Mouse (Mus musculus) thymus, postnatal 0 days (tissue): ENCODE data around the gene Tlx2. TPM values are rescaled to one million over a fixed set of nuclear protein-coding genes. Genes with fewer than 3 reads are reported as not detected.

Experiments used
- DNase-seq: peaks from one replicate; pipeline ENCODE4 v3.0.0-alpha.2; 2015; ENCODE audit warnings: low spot score
- polyA plus RNA-seq: library from polyadenylated mRNA; unstranded; fragments of >200 nt; fragmentation: Nextera tagmentation; extraction: Ambion mirVana; gene quantifications from 2 replicates; pipeline ENCODE4 v1.2.1, GENCODE M21; 2015

Gene Tlx2
- polyA plus RNA-seq, 1 experiment from 2014 or later = 0.23 TPM

DNA sequence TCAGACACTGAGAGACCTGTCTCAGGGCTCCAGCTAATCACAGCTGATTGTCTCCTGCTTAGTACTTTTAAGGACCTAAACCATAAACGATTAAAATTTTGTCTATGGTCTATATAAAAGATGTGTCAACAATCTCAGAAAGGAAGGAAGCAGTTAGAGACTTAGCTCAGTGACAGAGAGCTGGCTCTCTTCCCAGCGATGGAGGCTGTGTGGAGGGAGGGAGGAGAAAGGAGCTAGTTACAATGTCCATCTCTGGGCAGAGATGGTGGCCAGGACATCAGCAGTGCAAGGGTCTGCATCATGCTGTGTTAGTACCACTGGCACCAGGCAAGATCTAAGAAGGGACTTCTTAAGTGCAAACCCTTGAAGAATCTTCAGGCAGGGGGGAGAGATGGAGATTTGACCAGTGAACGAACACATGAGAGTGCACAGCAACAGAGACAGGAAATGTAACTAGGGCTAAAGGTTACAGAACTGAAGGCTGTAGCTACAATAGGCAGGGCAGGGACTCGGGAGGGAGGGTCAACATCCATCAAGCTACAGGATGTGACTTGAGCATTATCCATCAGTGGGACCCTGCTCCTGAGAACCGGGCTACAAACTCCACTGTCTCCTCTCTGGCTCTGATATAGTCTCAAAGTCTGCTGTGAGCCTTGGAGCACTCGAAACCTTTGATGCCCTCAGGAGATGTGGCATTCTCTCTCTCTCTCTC lies 22.5 kb upstream of the Tlx2 start:
- no peak for DNase-seq

GRCm38 (mm10) chr6:83087926-83088260 lies 17.8 kb upstream of the Tlx2 start:
- no peak for DNase-seq

- DNase-seq = no peak
These were observed 17.3 kb upstream of the Tlx2 start for GRCm38 (mm10) chr6:83087205-83087925.

DNA sequence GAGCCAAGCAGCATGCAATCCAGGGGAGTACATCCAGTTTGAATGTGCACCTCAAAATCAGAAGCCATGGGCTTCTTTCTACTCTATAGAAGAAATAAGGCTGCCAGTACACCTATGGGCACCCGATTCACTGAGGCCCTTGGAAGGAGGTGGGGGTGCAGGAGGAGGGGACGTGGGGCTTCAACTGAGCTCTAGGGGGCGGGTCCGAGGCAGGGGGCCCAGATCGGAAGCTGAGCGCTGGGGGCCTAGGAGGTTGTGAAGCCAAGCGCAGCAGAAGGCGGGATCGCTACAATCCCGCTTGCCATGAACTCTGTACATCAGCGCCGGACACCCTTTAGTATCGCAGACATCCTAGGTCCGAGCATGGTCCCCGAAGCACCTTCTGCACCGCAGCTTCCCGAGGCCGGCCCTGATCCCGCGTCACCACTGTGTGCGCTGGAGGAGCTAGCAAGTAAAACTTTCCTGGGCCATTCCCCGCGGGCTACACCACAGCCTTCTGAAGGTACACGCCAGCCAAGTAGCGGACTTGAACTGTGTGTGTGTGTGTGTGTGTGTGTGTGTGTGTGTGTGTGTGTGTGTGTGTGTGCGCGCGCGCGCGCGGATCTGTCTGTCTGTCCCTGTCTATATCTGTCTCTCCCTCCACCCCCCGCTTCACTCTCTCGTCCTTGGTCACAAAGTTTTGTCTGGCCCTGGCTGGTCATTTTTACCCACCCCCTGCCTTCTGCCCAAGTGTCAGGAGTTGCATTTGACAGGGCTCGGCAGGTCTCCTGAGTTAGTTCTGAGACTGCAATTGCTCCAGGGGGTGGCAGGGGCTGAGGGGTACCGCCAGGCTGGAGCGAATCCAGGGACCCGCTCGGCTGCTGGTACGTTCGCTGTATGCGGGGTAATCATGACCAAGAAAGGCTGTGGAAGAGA lies 16.3 kb upstream of the Tlx2 start, which contains the start of gene Lbx2:
Gene Lbx2, plus strand, starts transcription at position 247 of the 915 bp plus-strand sequence.
- DNase-seq = no peak

DNA sequence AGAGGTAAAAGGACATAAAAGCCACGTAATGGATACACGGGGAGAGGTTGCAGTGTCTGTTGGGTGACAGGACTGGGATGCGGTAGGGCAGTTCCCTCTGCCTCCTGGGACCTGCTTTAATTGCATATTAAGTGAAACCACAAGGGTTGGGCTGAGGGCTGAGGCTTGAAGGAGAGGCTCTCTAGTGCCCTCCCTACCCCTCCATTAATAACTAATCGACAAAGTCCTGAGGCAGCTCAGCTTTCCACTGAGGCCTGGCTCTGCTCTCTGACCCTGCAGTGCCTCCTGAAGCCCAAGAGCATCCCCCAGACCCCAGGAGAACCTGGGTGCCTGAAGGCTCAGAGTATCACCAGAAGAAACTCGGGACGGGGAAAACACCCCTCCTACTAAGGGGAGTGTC lies 14.4 kb upstream of the Tlx2 start:
- DNase-seq = no peak

DNA sequence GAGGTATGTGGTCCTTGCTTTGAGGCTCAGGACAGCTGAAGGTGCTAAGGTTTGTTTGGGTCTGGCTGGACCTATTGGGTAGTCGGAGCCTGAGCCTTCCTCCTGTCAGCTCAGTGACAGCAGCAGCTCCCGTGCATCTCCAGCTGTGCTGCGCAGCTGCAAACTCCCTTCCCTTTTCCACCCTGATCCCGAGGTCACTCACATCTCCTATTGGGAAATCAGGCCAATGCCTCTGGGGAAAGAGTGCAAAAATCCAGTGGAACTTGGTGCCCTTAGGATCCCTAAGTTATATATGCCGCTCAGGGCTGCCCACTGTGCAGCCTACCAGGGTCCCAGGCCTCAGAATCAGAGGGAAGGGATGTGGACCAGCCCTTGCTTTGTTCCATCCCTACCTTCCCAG lies 13.4 kb upstream of the Tlx2 start:
- no peak for DNase-seq

GRCm38 (mm10) chr6:83080210-83080609 lies 10.1 kb upstream of the Tlx2 start:
- DNase-seq = no peak

DNA sequence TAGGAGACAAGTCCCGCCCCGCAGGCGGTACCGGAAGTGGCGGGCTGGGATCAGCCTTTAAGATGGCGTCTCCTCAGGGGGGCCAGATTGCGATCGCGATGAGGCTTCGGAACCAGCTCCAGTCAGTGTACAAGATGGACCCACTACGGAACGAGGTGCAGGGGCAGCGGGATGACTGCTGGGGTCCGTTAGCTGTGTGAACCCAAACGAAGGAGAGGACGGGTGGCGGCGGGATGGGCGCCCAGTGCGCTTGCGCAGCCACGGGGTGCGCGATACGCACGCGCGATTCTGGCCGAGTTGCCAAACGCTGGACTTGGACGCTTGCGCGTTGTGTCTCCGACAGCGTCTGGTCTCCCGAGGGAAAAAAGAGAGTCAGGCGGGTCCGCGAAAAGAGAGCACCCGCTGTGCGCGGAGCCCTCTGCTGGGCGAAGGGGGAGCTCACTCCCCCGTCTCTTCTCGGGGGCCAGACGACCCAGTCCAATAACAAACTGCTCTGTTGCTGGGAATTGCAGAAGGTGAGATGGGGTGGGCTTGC lies 8.3 kb upstream of the Tlx2 start:
- peak; percentile 99 for DNase-seq

GRCm38 (mm10) chr6:83077630-83078323 lies 7.7 kb upstream of the Tlx2 start, which contains the start of gene Pcgf1:
Gene Pcgf1, plus strand, starts transcription at chr6:83077869.
- no peak for DNase-seq

DNA sequence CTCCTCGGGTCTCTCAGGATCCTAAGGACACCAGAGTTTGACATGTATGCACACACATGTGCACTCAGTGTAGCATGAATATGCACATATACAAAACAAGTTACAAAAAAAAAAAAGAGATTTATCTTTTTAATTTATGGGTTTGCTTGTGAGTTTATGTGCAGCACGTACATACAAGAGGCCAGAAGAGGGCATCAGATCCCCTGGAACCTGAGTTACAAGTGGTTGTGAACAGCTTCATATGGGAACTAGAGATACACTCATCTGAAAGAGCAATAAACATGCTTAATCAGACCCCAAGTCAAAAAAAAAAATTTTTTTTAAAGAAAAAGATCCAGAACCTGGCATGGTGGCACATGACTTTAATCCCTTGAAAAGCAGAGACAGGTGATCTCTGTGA lies 4.9 kb upstream of the Tlx2 start:
- DNase-seq = peak; percentile 49

- DNase-seq = no peak
These were observed 1.1 kb upstream of the Tlx2 start for GRCm38 (mm10) chr6:83071220-83071619.

DNA sequence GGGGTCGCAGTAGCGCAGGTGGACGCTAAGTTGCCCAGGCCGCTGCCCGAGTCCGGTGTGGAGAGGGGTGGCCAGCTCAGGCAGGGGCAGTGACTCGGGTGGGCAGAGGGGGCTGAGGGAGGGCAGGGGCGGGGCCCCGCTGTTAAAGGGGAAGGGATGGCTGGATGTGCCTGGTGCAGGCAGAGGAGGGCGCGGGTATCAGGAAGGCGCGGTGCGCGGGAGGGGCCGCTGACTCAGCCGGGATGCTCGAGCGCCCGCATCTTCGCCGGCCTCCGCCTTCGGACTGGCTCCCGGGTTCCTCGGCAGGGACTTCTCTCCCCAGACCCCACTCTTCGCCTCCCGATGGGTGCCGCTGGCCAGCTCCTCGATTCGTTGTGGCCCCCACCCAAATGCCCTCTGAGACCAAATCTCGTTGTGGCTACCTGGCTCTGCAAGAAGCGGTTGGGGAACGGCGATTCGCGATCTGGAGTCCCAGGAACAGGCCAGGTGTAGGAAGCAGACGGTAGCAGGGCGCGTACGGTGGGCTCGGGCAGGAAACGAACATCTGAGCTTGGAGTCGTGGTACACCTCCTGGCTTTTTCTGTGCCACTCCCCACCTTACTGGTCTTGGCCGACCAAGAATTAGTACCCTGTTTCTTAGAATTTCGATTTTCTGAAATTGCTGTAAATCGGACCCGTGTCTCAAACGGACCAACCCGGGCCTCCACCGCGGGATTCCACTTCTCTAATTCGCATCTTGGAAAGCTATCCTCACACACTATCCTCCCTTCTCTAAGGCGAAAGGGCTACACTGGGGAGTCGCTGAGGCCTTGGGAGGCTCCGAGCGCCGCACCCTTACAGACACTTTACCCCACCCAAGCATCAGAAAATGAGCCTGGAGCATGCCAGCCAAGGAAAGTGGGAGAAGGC lies 472 bp upstream of the Tlx2 start:
- peak; percentile 40 for DNase-seq

DNA sequence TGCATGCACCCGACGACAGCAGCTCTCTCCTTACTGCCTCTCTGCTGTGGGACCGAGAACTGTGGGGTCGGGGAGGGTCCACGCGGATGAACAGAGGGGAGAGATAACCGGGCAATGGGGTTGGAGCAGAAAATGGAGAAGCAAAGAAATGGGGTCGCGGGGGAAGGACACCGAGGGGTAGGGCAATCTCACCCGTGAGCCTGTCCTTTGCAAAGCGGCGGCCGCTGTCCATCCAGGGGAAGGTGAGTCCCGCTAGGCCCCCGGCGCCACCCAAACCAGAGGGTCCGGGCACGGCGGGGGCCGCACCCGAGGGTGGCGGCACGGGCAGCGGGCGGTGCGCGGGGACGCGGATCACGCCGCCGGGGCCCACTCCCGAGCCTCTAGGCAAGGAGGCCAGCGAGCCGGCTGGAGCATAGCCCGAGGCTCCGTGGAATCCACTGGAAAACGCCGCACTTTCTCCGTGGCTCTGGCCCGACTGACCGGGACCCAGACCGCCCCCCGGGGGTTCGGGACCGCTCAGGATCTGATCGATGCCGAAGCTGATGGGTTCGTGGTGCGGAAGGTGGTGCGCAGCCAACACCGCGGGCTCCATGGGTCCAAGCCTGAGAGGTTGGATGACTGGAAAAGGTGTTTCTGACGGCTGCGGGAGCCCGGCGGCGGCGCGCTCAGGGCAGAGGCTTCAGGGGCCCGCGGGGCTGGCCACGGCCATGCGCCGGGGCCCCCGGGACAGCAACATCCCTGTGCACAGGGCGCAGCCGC lies 426 bp downstream of the Tlx2 start:
- DNase-seq = no peak

- no peak for DNase-seq
These were observed 1.2 kb downstream of the Tlx2 start for GRCm38 (mm10) chr6:83068706-83069487.

GRCm38 (mm10) chr6:83068221-83068620 lies 1.9 kb downstream of the Tlx2 start:
- no peak for DNase-seq

GRCm38 (mm10) chr6:83066441-83066840 lies 3.7 kb downstream of the Tlx2 start:
- DNase-seq = no peak

GRCm38 (mm10) chr6:83065995-83066394 lies 4.1 kb downstream of the Tlx2 start:
- peak; percentile 36 for DNase-seq

GRCm38 (mm10) chr6:83058725-83059124 lies 11.4 kb downstream of the Tlx2 start:
- no peak for DNase-seq
